Mouse (Mus musculus) thymus, postnatal 0 days (tissue): Measurements from ENCODE around the gene Pzp. TPM values are rescaled to one million over a fixed set of nuclear protein-coding genes. Genes with fewer than 3 reads are reported as not detected.

Experiments used
- DNase-seq: peaks from one replicate; pipeline ENCODE4 v3.0.0-alpha.2; 2015; ENCODE audit warnings: low spot score
- polyA plus RNA-seq: library from polyadenylated mRNA; unstranded; fragments of >200 nt; fragmentation: Nextera tagmentation; extraction: Ambion mirVana; gene quantifications from 2 replicates; pipeline ENCODE4 v1.2.1, GENCODE M21; 2015

The Pzp gene
- polyA plus RNA-seq, 1 experiment from 2014 or later = not detected

- DNase-seq = no peak
These were observed 90.0 kb downstream of the Pzp start for GRCm38 (mm10) chr6:128436356-128437005.

DNA sequence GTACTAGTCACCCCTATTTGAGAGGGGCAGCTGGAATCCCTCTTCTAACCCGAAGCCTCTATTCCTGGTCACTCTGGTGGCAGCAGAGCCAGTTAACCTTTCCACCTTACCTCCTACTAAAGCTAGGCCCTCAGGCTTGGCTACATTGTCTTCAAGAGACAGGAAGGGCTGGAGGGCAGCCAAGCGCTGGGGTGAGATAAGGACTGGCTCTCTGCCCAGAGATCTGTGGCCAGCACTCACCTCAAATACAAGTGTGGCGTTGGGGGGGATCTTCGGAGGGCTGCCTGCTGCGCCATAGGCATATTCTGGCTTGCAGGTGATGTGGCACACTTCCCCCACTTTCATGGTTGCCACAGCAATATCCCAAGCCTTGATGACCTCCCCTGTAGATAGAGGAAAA is 91.0 kb downstream of the Pzp start:
- no peak for DNase-seq

Other genes starting within 250 kb of the Pzp start
- 0.19 and 0.36 TPM in 2 replicates for gene Tead4, start 225.9 kb downstream of the Pzp start, polyA plus RNA-seq
- 12.2 and 13.4 TPM in 2 replicates for gene Tulp3, start 170.9 kb downstream of the Pzp start, polyA plus RNA-seq
- 133 and 144 TPM in 2 replicates for gene Rhno1, start 163.8 kb downstream of the Pzp start, polyA plus RNA-seq
- 22.0 and 23.9 TPM in 2 replicates for gene Foxm1, start 163.8 kb downstream of the Pzp start, polyA plus RNA-seq
- gene Tex52, start 151.3 kb downstream of the Pzp start, polyA plus RNA-seq = 0.26 and 0.57 TPM in 2 replicates
- gene Gm44596, start 151.2 kb downstream of the Pzp start, polyA plus RNA-seq = not detected in 2 replicates
- gene Nrip2, start 127.4 kb downstream of the Pzp start, polyA plus RNA-seq = 4.8 and 5.6 TPM in 2 replicates
- 20.2 and 23.0 TPM in 2 replicates for gene Itfg2, start 101.8 kb downstream of the Pzp start, polyA plus RNA-seq
- gene Fkbp4, start 88.0 kb downstream of the Pzp start, polyA plus RNA-seq = 213 and 261 TPM in 2 replicates
- gene A2ml1, start 54.9 kb upstream of the Pzp start, polyA plus RNA-seq = 0.84 and 0.94 TPM in 2 replicates
- 1.1 and 1.5 TPM in 2 replicates for gene Klrb1a, start 96.8 kb upstream of the Pzp start, polyA plus RNA-seq
- gene Clec2h, start 135.7 kb upstream of the Pzp start, polyA plus RNA-seq = not detected in 2 replicates
- not detected in 2 replicates for gene Klrb1, start 196.3 kb upstream of the Pzp start, polyA plus RNA-seq